Mouse (Mus musculus): ENCODE results near the gene Ankrd35. TPM values are rescaled to one million over a fixed set of nuclear protein-coding genes. Genes with fewer than 3 reads are reported as not detected.

The Ankrd35 gene
- polyA plus RNA-seq, 1 experiment from 2014 or later: 0.33 TPM

DNA sequence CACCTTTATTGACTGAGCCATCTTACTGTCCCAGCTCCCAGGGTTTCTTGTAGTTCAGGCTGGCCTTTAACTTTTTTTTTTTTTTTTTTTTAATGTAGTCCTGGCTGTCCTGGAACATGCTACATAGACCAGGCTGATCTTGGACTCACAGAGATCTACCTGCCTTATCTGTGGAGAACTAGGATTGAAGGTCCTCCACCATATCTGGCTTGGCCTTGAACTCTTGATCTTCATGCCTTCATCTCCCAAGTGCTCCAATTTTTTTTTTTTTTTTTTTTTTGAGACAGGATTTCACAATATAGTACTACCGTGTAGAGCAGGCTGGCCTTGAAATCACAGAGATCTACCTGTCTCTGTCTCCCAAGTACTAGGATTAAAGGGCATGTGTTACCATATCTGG, 23.6 kb downstream of the Ankrd35 start:
- no peaks in the 10 kb centered on the region for H3K9me3 ChIP-seq
- H3K27me3 ChIP-seq (replicated peaks): peaks cover 15% of the 10 kb centered on the region
- H3K4me2 ChIP-seq: no peak overlapping the region
- no peak overlapping the region for H3K27ac ChIP-seq (replicated peaks)
- no peak overlapping the region for H3K9ac ChIP-seq
- ATAC-seq (ENCODE audit: extremely low read depth, insufficient number of reproducible peaks, low FRiP score, low TSS enrichment): no peak
- H3K4me3 ChIP-seq: no peak overlapping the region
- WGBS: 76% methylated on average over 1 of the region's 1 CpGs
- H3K36me3 ChIP-seq: no peaks in the 10 kb centered on the region
- H3K4me1 ChIP-seq: peaks cover 27% of the 10 kb centered on the region

DNA sequence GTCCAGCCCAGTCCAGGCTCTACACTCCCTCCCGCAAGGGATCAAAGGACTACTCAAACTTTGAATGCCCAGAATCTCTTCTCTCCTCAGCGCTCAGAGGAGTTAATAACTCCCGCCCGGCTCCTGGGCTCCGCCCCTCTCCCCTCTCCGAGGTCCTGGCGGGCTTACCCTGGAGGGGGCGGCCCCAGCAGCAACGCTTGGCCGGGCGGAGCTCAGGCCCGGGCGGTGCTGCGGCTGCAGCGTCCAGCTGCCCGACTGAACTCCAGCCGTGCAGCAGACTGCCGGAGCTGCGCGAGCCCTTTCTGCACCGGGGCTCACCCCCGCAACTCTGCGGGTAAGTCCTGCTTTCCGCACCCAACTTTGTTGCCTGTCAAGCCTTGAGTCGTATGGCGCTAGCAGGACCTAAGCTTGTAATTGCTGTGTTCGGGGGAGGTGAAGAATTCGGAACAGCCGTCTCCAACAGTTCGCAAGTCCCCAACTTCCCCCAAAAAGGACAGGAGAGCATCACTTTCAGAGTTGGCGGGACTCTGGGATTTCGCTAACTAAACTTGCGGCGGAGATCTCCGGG, 26.4 kb downstream of the Ankrd35 start, which contains the start of gene Pias3:
Gene Pias3 (plus strand): TSS at position 187 of the 568 bp plus-strand sequence.
- peak within 1 kb of the TSS; percentile 91 for H3K9ac ChIP-seq
- H3K36me3 ChIP-seq: peaks cover 21% of the 10 kb centered on the region
- H3K4me3 ChIP-seq: peak within 1 kb of the TSS; percentile 85
- ATAC-seq (ENCODE audit: extremely low read depth, insufficient number of reproducible peaks, low FRiP score, low TSS enrichment): peak; percentile 74
- peak within 1 kb of the TSS; percentile 93 for H3K27ac ChIP-seq (replicated peaks)
- no peaks in the 10 kb centered on the region for H3K27me3 ChIP-seq (replicated peaks)
- peak within 1 kb of the TSS; percentile 86 for H3K4me2 ChIP-seq
- H3K9me3 ChIP-seq: no peaks in the 10 kb centered on the region
- under 1% methylated on average over 35 of the region's 35 CpGs for WGBS
- peaks cover 33% of the 10 kb centered on the region for H3K4me1 ChIP-seq

- ATAC-seq (ENCODE audit: extremely low read depth, insufficient number of reproducible peaks, low FRiP score, low TSS enrichment): peak; percentile 91
- Histone ChIP-seq H3K9me3 (no peaks in the 10 kb centered on the region), H3K4me1 (peaks cover 33% of the 10 kb centered on the region), H3K27me3 (replicated peaks) (no peaks in the 10 kb centered on the region), H3K9ac (peak overlapping the region; percentile 91), H3K4me3 (peak overlapping the region; percentile 85), H3K4me2 (peak overlapping the region; percentile 86), H3K36me3 (peaks cover 29% of the 10 kb centered on the region), H3K27ac (replicated peaks) (peak overlapping the region; percentile 93)
- WGBS: under 1% methylated on average over 78 of the region's 85 CpGs
Observed at GRCm38 (mm10) chr3:96696766-96697732, 27.1 kb downstream of the Ankrd35 start.

DNA sequence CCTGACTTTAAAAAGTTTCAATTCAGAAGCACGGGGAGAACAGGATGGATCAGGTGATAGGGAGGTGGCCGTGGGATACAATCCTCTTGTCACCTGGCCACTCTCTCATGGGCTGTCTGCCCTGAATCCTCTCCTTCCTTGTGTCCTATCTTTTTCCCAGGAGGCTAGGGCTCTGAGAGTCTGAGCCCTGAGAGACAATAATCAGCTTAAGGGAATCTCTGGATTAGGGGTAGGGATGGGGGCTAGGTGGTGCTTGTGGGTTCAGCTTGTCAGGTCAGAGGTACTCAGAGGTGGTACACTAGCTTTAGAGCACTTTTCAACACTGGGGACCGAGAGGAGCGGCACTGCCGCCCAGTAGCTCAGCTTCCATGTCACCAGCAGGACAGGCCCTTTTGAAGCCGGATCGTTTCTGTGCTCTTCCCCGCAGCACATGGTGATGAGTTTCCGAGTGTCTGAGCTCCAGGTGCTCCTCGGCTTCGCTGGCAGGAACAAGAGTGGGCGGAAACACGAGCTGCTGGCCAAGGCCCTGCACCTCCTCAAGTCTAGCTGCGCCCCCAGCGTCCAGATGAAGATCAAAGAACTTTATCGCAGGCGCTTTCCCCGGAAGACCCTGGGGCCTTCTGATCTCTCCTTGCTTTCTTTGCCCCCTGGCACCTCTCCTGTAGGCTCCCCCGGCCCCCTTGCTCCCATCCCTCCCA, 29.2 kb downstream of the Ankrd35 start:
- 42% methylated on average over 19 of the region's 19 CpGs for WGBS
- Histone ChIP-seq H3K4me1 (peaks cover 30% of the 10 kb centered on the region), H3K27me3 (replicated peaks) (no peaks in the 10 kb centered on the region), H3K36me3 (peaks cover 49% of the 10 kb centered on the region), H3K9me3 (no peaks in the 10 kb centered on the region), H3K4me3 (no peak overlapping the region; the same call in 1 of the 2 replicates), H3K9ac (peak overlapping the region; percentile 44), H3K4me2 (0 out of 2 replicates have a peak overlapping the region, but pooled peaks have one; percentile 1), H3K27ac (replicated peaks) (no peak overlapping the region)
- no peak for ATAC-seq (ENCODE audit: extremely low read depth, insufficient number of reproducible peaks, low FRiP score, low TSS enrichment)

DNA sequence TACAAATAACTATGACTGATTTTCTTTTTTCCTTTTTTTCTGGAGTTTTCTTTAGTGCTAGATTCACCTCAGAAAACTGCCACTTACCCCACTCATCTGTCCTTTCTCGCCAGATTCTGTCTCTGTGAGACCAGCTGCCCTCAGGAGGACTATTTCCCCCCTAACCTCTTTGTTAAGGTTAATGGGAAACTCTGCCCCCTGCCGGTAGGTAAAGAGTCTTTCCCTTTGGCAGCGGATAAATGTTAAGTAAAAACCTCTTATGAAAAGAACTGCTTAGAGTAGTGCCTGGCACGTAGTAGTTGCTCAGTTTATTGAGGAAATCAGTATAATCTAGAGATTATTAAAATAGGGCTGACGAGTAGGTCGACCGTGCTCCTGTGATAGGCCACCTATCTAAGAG, 30.4 kb downstream of the Ankrd35 start:
- Histone ChIP-seq H3K9me3 (no peaks in the 10 kb centered on the region), H3K4me2 (no peak overlapping the region), H3K9ac (no peak overlapping the region), H3K27me3 (replicated peaks) (no peaks in the 10 kb centered on the region), H3K4me1 (peaks cover 23% of the 10 kb centered on the region), H3K36me3 (peaks cover 62% of the 10 kb centered on the region), H3K4me3 (no peak overlapping the region), H3K27ac (replicated peaks) (no peak overlapping the region)
- ATAC-seq (ENCODE audit: extremely low read depth, insufficient number of reproducible peaks, low FRiP score, low TSS enrichment): no peak
- WGBS: 49% methylated on average over 7 of the region's 7 CpGs

DNA sequence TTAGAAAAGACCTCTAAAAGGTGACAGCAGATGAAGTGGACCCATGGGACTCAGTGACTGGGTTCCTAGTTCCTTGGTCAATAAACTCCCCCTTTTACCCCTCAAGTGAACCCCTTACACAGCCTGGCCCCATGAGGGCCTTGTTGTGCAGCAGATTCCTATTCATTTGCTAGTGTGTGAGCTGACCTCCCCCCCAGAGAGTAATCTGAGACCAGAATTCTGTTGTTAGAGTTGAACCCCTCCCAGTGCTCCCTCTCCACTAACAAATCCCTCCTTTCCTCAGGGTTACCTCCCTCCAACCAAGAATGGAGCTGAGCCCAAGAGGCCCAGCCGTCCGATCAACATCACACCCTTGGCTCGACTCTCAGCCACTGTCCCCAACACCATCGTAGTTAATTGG, 31.1 kb downstream of the Ankrd35 start:
- ATAC-seq (ENCODE audit: extremely low read depth, insufficient number of reproducible peaks, low FRiP score, low TSS enrichment): no peak
- WGBS: 87% methylated on average over 4 of the region's 4 CpGs
- H3K36me3 ChIP-seq: peaks cover 66% of the 10 kb centered on the region

DNA sequence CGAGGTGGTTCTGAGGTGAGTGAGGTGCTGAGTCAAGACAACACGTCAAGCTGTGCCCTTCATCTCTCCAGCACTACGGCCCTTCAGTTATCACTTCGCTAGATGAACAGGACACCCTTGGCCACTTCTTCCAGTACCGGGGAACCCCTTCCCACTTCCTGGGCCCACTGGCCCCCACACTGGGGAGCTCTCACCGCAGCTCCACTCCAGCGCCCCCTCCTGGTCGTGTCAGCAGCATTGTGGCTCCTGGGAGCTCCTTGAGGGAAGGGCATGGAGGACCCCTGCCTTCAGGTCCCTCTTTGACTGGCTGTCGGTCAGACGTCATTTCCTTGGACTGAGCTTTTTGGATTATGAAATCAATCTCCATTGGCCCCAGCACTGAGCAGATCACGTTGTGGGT, 34.8 kb downstream of the Ankrd35 start:
- H3K4me1 ChIP-seq: peaks cover 10% of the 10 kb centered on the region
- H3K27me3 ChIP-seq (replicated peaks): peaks cover 7% of the 10 kb centered on the region; the same call in 1 of the 2 replicates
- H3K36me3 ChIP-seq: peaks cover 61% of the 10 kb centered on the region
- H3K4me3 ChIP-seq: no peak overlapping the region
- no peaks in the 10 kb centered on the region for H3K9me3 ChIP-seq
- 54% methylated on average over 11 of the region's 11 CpGs for WGBS
- H3K27ac ChIP-seq (replicated peaks): no peak overlapping the region
- H3K9ac ChIP-seq: no peak overlapping the region
- ATAC-seq (ENCODE audit: extremely low read depth, insufficient number of reproducible peaks, low FRiP score, low TSS enrichment): no peak
- no peak overlapping the region for H3K4me2 ChIP-seq

More for the DNA sequence above, 31.1 kb downstream of the Ankrd35 start:
- Histone ChIP-seq H3K27ac (replicated peaks) (no peak overlapping the region), H3K4me3 (no peak overlapping the region), H3K4me2 (no peak overlapping the region), H3K9ac (no peak overlapping the region), H3K27me3 (replicated peaks) (no peaks in the 10 kb centered on the region), H3K9me3 (no peaks in the 10 kb centered on the region), H3K4me1 (peaks cover 16% of the 10 kb centered on the region)

DNA sequence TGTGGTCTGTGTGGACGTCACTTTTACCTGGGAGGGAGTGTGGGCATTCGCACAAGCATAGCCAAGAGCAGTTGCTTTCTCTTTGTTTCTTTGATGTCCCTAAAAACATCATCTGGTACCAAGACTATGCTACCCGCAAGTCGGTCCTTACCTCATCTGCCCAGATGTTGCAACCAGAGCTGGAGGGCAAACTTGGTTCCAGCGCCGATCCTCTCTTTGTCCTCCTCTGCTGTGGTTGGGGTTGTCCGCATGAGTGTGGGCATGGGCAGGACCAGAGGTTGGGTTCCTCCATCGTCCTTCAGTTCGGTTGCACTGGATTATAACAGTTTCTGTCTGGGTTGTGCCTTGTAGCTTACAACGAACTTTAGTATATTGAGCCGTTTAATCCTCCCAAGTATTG, 36.3 kb downstream of the Ankrd35 start:
- H3K27me3 ChIP-seq (replicated peaks): peaks cover 7% of the 10 kb centered on the region; the same call in 1 of the 2 replicates

DNA sequence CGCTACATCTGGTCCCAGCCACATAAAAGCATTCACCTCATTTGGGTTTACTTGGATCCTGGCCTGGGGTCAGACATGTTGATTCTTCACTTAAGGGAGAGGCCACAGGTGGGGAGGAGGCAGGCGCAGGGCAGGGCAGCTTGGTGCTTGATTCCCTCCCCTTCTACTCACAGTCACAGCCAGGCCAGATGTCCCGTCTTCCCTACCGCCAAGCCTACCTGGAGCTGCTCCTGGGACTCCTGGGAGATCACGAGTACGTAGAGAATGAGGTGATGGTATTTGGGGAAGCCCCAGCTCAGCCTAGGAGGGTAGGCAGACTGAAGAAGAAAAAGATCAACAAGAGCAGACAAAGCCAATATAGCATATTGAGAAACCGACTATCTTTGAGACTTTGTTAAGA, 37.1 kb downstream of the Ankrd35 start:
- Histone ChIP-seq H3K4me1 (peaks cover 10% of the 10 kb centered on the region), H3K4me2 (no peak overlapping the region), H3K9me3 (no peaks in the 10 kb centered on the region), H3K4me3 (no peak overlapping the region), H3K27me3 (replicated peaks) (peaks cover 7% of the 10 kb centered on the region; the same call in 1 of the 2 replicates), H3K27ac (replicated peaks) (no peak overlapping the region), H3K9ac (no peak overlapping the region), H3K36me3 (peaks cover 61% of the 10 kb centered on the region)
- ATAC-seq (ENCODE audit: extremely low read depth, insufficient number of reproducible peaks, low FRiP score, low TSS enrichment): no peak
- 59% methylated on average over 7 of the region's 7 CpGs for WGBS

More for the DNA sequence above, 36.3 kb downstream of the Ankrd35 start:
- H3K4me3 ChIP-seq: no peak overlapping the region
- H3K36me3 ChIP-seq: peaks cover 61% of the 10 kb centered on the region
- H3K4me1 ChIP-seq: peaks cover 10% of the 10 kb centered on the region
- H3K4me2 ChIP-seq: no peak overlapping the region
- 83% methylated on average over 11 of the region's 11 CpGs for WGBS
- H3K9me3 ChIP-seq: no peaks in the 10 kb centered on the region
- no peak overlapping the region for H3K27ac ChIP-seq (replicated peaks)
- no peak for ATAC-seq (ENCODE audit: extremely low read depth, insufficient number of reproducible peaks, low FRiP score, low TSS enrichment)
- no peak overlapping the region for H3K9ac ChIP-seq

DNA sequence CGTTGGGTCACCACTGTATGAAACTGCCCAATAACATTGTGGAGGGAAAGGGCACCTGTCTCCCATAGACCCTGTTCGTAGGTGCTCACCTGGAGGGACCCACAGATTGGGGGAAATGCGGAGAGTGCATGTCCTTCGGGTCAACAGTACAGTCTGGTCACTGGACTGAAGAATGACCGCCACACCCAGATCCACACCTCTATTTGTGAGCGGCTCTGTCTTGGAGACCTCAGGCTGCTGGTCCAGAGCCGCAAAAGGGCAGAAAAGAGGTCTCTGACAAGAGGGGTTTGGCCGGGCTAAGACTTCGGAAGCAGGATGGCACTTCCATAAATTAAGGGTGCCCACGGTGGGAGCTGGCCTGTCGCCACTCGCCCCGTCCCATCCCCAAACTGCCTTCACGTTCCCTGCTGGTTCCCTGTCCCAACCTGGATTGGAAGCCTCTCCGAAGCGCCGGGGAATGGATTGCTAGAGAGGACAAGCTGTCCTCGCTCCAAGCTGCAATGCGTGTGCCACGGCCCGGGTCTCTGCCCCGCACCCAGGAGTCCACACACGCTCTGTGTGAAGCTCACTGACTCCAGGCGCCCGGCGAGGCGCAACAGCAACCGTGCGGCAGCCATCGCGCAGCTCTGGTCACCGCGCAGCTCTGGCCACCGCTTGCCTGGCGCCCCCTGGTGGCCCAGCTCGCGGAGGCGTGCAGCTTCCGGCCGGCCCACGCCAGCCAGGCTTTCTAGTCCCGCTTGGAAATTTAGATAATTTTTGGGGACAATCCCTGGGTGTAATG, 38.2 kb downstream of the Ankrd35 start, which contains the start of gene Nudt17:
Gene Nudt17 (minus strand): TSS at position 660 of the 781 bp plus-strand sequence.
- peaks cover 7% of the 10 kb centered on the region; the same call in 1 of the 2 replicates for H3K27me3 ChIP-seq (replicated peaks)
- 5% methylated on average over 42 of the region's 42 CpGs for WGBS
- H3K9ac ChIP-seq: peak within 1 kb of the TSS; percentile 83
- peak; percentile 64; the same call in 1 of the 2 replicates for ATAC-seq (ENCODE audit: extremely low read depth, insufficient number of reproducible peaks, low FRiP score, low TSS enrichment)
- peak within 1 kb of the TSS; percentile 56 for H3K4me3 ChIP-seq
- no peak within 1 kb of the TSS for H3K27ac ChIP-seq (replicated peaks)
- H3K36me3 ChIP-seq: peaks cover 62% of the 10 kb centered on the region
- H3K4me2 ChIP-seq: peak within 1 kb of the TSS; percentile 86
- no peaks in the 10 kb centered on the region for H3K9me3 ChIP-seq
- H3K4me1 ChIP-seq: peaks cover 10% of the 10 kb centered on the region
